Mouse (Mus musculus) neural tube, embryonic 13.5 days (tissue): ENCODE data around the gene Bahcc1. TPM values are rescaled to one million over a fixed set of nuclear protein-coding genes. Genes with fewer than 3 reads are reported as not detected.

Experiments used
- ATAC-seq: fragments of 200-750 bp; cut with Nextera tagmentation; 2 replicates; pipeline ENCODE4 v1.8.0; 2017; ENCODE audit warnings: low read depth, mild to moderate bottlenecking, moderate TSS enrichment, moderate library complexity
- H3K27ac ChIP-seq: fragments of 300-500 bp; sonication (generic); replicated peaks from 2 replicates; pipeline ENCODE4 v1.5.1; 2015; ENCODE audit warnings: moderate library complexity, mild to moderate bottlenecking, inconsistent platforms
- H3K27me3 ChIP-seq: fragments of 300-500 bp; sonication (generic); 2 replicates; pipeline ENCODE4 v1.6.1; 2015; ENCODE audit warnings: mild to moderate bottlenecking, inconsistent platforms
- H3K36me3 ChIP-seq: fragments of 300-500 bp; sonication (generic); 2 replicates; pipeline ENCODE4 v1.6.1; 2015; ENCODE audit warnings: mild to moderate bottlenecking, inconsistent platforms
- H3K4me1 ChIP-seq: fragments of 300-500 bp; sonication (generic); replicated peaks from 2 replicates; pipeline ENCODE4 v1.6.1; 2015; ENCODE audit warnings: inconsistent platforms
- H3K4me2 ChIP-seq: fragments of 300-500 bp; sonication (generic); 2 replicates; pipeline ENCODE4 v1.6.1; 2015; ENCODE audit warnings: inconsistent platforms, mild to moderate bottlenecking, moderate library complexity
- H3K4me3 ChIP-seq: fragments of 300-500 bp; sonication (generic); 2 replicates; pipeline ENCODE4 v1.5.1; 2015; ENCODE audit warnings: mild to moderate bottlenecking, inconsistent platforms
- H3K9ac ChIP-seq: fragments of 300-500 bp; sonication (generic); 2 replicates; pipeline ENCODE4 v1.6.1; 2015; ENCODE audit warnings: moderate library complexity, mild to moderate bottlenecking, inconsistent platforms
- H3K9me3 ChIP-seq: fragments of 300-500 bp; sonication (generic); 2 replicates; pipeline ENCODE4 v1.6.1; 2016; ENCODE audit warnings: inconsistent platforms
- WGBS: fragments of 180-500 bp; shearing (Covaris S2); methylation state at CpG from one replicate; pipeline ENCODE4 v1.1.7; 2015; 5-methylcytosine and 5-hydroxymethylcytosine counted together
- polyA plus RNA-seq: library from polyadenylated mRNA; unstranded; fragments of >200 nt; fragmentation: Nextera tagmentation; extraction: Ambion mirVana; gene quantifications from 2 replicates; pipeline ENCODE4 v1.2.1, GENCODE M21; 2015

Bahcc1 gene
- polyA plus RNA-seq, 1 experiment from 2014 or later: 15.3 TPM

DNA sequence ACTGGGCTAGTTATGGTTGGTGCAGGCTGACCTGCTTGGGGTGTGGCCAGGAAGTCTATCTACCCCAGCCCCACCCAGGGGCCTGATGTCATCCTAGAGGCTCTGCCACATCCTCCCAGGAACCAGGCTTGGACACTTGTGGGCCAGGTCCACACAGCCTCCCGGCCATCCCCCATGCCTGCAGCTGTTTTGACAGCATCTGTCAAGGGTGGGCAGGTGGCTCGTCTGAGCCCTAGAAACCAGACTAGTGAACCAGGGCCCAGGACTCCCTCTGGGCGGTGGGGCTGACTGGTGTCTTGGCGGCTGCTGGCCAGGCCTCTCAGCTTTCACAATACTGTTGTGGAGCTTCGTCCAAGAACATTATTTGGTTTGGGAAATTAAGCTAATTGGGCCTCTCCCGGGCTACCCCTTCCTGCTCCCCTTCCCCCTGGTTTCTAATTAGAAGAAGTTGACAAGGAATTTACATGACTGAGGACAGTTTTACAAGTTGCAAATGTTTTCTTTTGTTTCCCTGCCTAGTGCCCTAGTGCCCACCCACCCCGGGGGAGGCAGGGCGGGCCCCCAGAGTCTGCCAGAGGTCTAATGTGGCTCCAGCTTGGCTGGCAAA lies 36.9 kb downstream of the Bahcc1 start:
- 39% methylated on average over 8 of the region's 8 CpGs for WGBS
- ATAC-seq: no peak
- Histone ChIP-seq H3K9ac (no peak overlapping the region), H3K27me3 (peaks cover 4% of the 10 kb centered on the region; the same call in 1 of the 2 replicates), H3K4me3 (no peak overlapping the region), H3K9me3 (no peaks in the 10 kb centered on the region), H3K4me2 (no peak overlapping the region), H3K36me3 (peaks cover 51% of the 10 kb centered on the region), H3K27ac (no peak overlapping the region; the same call in 1 of the 2 replicates), H3K4me1 (peaks cover 54% of the 10 kb centered on the region)

GRCm38 (mm10) chr11:120279335-120279734 lies 46.6 kb downstream of the Bahcc1 start:
- Histone ChIP-seq H3K4me3 (no peak overlapping the region), H3K9me3 (no peaks in the 10 kb centered on the region), H3K4me2 (no peak overlapping the region), H3K36me3 (peaks cover 87% of the 10 kb centered on the region), H3K9ac (peak overlapping the region; percentile 23; the same call in 1 of the 2 replicates), H3K4me1 (peaks cover 43% of the 10 kb centered on the region), H3K27me3 (peaks cover 16% of the 10 kb centered on the region; the same call in 1 of the 2 replicates), H3K27ac (peak overlapping the region; percentile 90)
- ATAC-seq: no peak
- 74% methylated on average over 11 of the region's 11 CpGs for WGBS

GRCm38 (mm10) chr11:120280281-120280773 lies 47.6 kb downstream of the Bahcc1 start:
- ATAC-seq: peak; percentile 88
- H3K9ac ChIP-seq: peak overlapping the region; percentile 50; the same call in 1 of the 2 replicates
- WGBS: 15% methylated on average over 25 of the region's 25 CpGs
- no peaks in the 10 kb centered on the region for H3K9me3 ChIP-seq
- H3K4me2 ChIP-seq: peak overlapping the region; percentile 26
- no peak overlapping the region for H3K4me3 ChIP-seq
- H3K36me3 ChIP-seq: peaks cover 87% of the 10 kb centered on the region
- peak overlapping the region; percentile 90 for H3K27ac ChIP-seq
- H3K4me1 ChIP-seq: peaks cover 43% of the 10 kb centered on the region
- peaks cover 16% of the 10 kb centered on the region; the same call in 1 of the 2 replicates for H3K27me3 ChIP-seq

DNA sequence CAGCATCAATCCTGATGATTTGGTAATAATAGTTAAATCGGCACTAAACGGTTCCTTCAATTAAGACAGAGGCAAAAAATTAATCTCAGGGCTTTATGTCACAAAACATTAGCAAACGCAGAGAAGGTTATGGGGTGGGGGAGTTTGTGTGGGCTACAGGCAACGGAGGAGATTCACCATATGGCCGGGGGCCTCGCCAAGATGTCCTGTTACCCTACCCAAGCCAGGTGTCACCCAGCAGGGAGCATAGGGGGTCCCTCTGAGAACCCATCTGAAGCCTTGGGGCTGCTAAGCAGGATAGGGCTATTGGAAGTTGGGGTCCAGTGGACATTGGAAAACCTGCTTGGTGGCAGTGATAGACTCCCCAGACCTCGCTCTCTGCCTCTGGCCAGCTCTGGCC lies 48.0 kb downstream of the Bahcc1 start:
- Histone ChIP-seq H3K4me1 (peaks cover 43% of the 10 kb centered on the region), H3K27ac (peak overlapping the region; percentile 90), H3K4me3 (no peak overlapping the region), H3K4me2 (0 out of 2 replicates have a peak overlapping the region, but pooled peaks have one; percentile 13), H3K9me3 (no peaks in the 10 kb centered on the region), H3K27me3 (peaks cover 16% of the 10 kb centered on the region; the same call in 1 of the 2 replicates), H3K9ac (peak overlapping the region; percentile 50), H3K36me3 (peaks cover 87% of the 10 kb centered on the region)
- WGBS: 40% methylated on average over 7 of the region's 7 CpGs
- ATAC-seq: peak; percentile 56

DNA sequence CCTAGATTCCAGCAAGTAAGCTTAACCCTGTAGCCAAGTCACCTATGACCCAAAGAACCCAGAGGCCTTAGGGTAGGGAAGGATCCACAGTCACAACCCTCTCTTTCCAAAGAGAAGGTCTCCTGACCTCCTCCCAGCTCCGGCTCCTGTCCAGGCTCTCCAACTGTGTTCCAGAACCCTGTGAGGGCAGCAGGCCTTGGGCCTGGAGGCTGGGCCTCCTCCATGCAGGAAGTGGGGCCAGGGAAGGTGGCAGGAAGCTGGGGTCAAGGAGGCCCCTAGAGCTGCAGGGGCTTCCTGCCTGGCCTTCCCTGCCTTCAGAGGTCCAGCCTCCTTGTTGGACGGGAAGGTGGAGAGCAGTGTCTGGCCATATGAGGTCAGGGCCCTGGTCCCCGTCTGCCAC lies 48.5 kb downstream of the Bahcc1 start:
- WGBS: 73% methylated on average over 3 of the region's 3 CpGs
- H3K4me1 ChIP-seq: peaks cover 43% of the 10 kb centered on the region
- no peaks in the 10 kb centered on the region for H3K9me3 ChIP-seq
- H3K4me3 ChIP-seq: no peak overlapping the region
- H3K27me3 ChIP-seq: peaks cover 14% of the 10 kb centered on the region; the same call in 1 of the 2 replicates
- peaks cover 87% of the 10 kb centered on the region for H3K36me3 ChIP-seq
- H3K4me2 ChIP-seq: 0 out of 2 replicates have a peak overlapping the region, but pooled peaks have one; percentile 13
- peak overlapping the region; percentile 90 for H3K27ac ChIP-seq
- peak overlapping the region; percentile 50 for H3K9ac ChIP-seq
- ATAC-seq: no peak

- Histone ChIP-seq H3K27ac (no peak overlapping the region), H3K4me1 (peaks cover 39% of the 10 kb centered on the region), H3K9me3 (no peaks in the 10 kb centered on the region), H3K4me3 (no peak overlapping the region), H3K36me3 (peaks cover 88% of the 10 kb centered on the region), H3K27me3 (no peaks in the 10 kb centered on the region; the same call in 1 of the 2 replicates), H3K4me2 (no peak overlapping the region), H3K9ac (no peak overlapping the region)
- 85% methylated on average over 5 of the region's 5 CpGs for WGBS
- ATAC-seq: no peak
These were observed 50.8 kb downstream of the Bahcc1 start for GRCm38 (mm10) chr11:120283542-120283941.

DNA sequence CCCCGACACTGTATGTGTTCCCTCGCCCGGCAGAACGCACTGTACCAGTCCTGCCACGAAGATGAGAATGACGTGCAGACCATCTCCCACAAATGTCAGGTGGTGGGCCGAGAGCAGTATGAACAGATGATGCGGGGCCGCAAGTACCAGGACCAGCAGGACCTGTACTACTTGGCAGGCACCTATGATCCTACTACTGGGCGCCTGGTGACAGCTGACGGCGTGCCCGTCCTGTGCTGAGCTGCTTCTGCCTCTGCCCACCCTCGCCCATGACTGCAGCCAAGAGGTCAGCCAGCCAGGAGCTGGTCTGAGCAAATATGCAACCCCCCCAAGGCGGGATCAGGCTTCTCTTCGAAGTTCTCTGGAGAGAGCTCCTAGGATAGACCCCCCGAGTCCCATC lies 56.9 kb downstream of the Bahcc1 start:
- H3K4me1 ChIP-seq: peaks cover 23% of the 10 kb centered on the region
- no peaks in the 10 kb centered on the region for H3K27me3 ChIP-seq
- no peak overlapping the region for H3K4me3 ChIP-seq
- no peak for ATAC-seq
- H3K36me3 ChIP-seq: peaks cover 75% of the 10 kb centered on the region
- no peak overlapping the region for H3K27ac ChIP-seq
- H3K9me3 ChIP-seq: no peaks in the 10 kb centered on the region
- 95% methylated on average over 17 of the region's 17 CpGs for WGBS
- H3K4me2 ChIP-seq: no peak overlapping the region
- H3K9ac ChIP-seq: no peak overlapping the region

DNA sequence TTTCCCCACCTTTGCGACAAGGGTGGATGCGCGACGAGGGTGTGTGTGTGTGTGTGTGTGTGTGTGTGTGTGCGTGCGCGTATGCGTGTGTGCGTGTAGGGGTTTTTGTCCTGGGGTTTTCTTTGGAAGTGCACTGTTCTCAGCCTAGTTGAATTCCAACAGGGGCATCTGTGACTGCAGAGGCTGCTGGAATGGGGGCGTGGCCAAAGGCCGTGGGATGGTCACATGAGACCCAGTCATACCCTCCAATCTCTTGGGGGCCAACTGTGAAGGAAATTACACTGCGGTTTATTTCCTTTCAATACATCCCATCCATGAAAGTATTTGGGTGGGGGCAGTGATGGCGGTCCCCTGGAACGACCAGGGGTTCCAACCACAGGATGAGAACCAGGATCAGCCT lies 57.5 kb downstream of the Bahcc1 start:
- no peak overlapping the region for H3K9ac ChIP-seq
- H3K36me3 ChIP-seq: peaks cover 69% of the 10 kb centered on the region
- 88% methylated on average over 14 of the region's 14 CpGs for WGBS
- no peak overlapping the region for H3K27ac ChIP-seq
- ATAC-seq: no peak
- peaks cover 29% of the 10 kb centered on the region for H3K4me1 ChIP-seq
- H3K4me2 ChIP-seq: no peak overlapping the region
- H3K27me3 ChIP-seq: no peaks in the 10 kb centered on the region
- no peaks in the 10 kb centered on the region for H3K9me3 ChIP-seq
- no peak overlapping the region for H3K4me3 ChIP-seq

GRCm38 (mm10) chr11:120293714-120294113 lies 61.0 kb downstream of the Bahcc1 start:
- peaks cover 34% of the 10 kb centered on the region for H3K36me3 ChIP-seq
- H3K27ac ChIP-seq: peak overlapping the region; percentile 46
- H3K9me3 ChIP-seq: no peaks in the 10 kb centered on the region
- H3K4me2 ChIP-seq: no peak overlapping the region
- 74% methylated on average over 1 of the region's 1 CpGs for WGBS
- no peak for ATAC-seq
- no peak overlapping the region for H3K9ac ChIP-seq
- peaks cover 48% of the 10 kb centered on the region for H3K4me1 ChIP-seq
- H3K27me3 ChIP-seq: 0 out of 2 replicates have a peak, but pooled peaks cover under 1% of the 10 kb centered on the region
- no peak overlapping the region for H3K4me3 ChIP-seq

- no peaks in the 10 kb centered on the region for H3K9me3 ChIP-seq
- H3K27me3 ChIP-seq: peaks cover 10% of the 10 kb centered on the region; the same call in 1 of the 2 replicates
- peak; percentile 62 for ATAC-seq
- H3K4me1 ChIP-seq: peaks cover 47% of the 10 kb centered on the region
- peak overlapping the region; percentile 18; the same call in 1 of the 2 replicates for H3K27ac ChIP-seq
- H3K36me3 ChIP-seq: peaks cover 10% of the 10 kb centered on the region; the same call in 1 of the 2 replicates
- no peak overlapping the region for H3K4me3 ChIP-seq
- H3K9ac ChIP-seq: no peak overlapping the region
- WGBS: 29% methylated on average over 13 of the region's 13 CpGs
- H3K4me2 ChIP-seq: no peak overlapping the region
These were observed 63.8 kb downstream of the Bahcc1 start for GRCm38 (mm10) chr11:120296305-120297144.

- WGBS: 70% methylated on average over 7 of the region's 7 CpGs
- H3K4me2 ChIP-seq: no peak overlapping the region
- no peak for ATAC-seq
- H3K4me1 ChIP-seq: peaks cover 60% of the 10 kb centered on the region
- H3K4me3 ChIP-seq: no peak overlapping the region
- no peak overlapping the region for H3K27ac ChIP-seq
- H3K9ac ChIP-seq: no peak overlapping the region
- H3K36me3 ChIP-seq: peaks cover 4% of the 10 kb centered on the region; the same call in 1 of the 2 replicates
- H3K9me3 ChIP-seq: no peaks in the 10 kb centered on the region
- peaks cover 18% of the 10 kb centered on the region; the same call in 1 of the 2 replicates for H3K27me3 ChIP-seq
These were observed 65.0 kb downstream of the Bahcc1 start for GRCm38 (mm10) chr11:120297767-120298166.
